Mouse (Mus musculus): ENCODE measurements around the gene Ms4a6b. TPM values are rescaled to one million over a fixed set of nuclear protein-coding genes. Genes with fewer than 3 reads are reported as not detected.
"Not testable (repeated sequence)": the region's sequence is repeated elsewhere in the genome, so short reads cannot be mapped to it uniquely, and the experiment has no call there.

The Ms4a6b gene
- polyA plus RNA-seq, 1 experiment from 2014 or later: 0.59 TPM

DNA sequence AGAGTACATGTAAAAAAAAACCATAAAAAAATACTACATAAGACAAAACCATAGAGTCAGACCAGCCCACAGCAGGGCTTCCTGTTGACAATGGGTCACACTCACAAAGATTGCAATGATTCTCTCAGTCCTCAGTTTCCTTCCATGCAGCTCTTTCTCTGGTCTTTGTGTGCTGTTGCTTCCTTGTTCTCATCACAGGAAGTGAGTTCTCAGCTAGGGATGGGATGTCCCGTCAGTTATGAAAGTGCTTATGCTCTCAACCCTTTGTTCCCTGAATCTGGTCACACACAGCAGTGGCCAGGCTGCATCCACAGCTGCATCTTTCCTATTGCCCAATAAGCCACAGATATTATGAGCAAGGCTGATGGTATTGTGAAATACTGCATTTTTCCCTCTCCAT, 2.9 kb upstream of the Ms4a6b start:
- Histone ChIP-seq H3K9me3 (replicated peaks; ENCODE audit: control insufficient read depth, low read length) (no peaks in the 10 kb centered on the region), H3K9ac (ENCODE audit: low read depth, low read length) (no peak overlapping the region)

DNA sequence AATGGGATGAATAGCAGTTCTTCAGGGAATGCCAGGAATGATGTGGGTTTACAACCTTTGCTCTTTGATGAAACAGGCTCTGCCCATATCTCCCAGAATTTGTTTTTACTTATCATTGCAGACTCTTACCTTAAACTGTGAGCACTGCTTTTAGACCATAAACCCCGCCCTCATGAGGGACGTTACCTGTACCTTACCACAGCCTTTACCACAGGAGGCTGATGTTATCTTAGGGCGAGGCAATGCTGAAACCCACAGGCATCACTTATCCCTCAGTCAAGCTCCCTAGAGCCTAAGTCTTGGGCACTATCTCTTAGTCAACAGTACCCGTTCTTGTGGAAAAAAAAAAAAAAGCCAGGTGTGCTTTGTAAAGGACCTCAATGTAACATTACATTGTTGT, 533 bp downstream of the Ms4a6b start:
- H3K4me3 ChIP-seq (ENCODE audit: low read depth, low read length): no peak overlapping the region
- 51% methylated on average over 4 of the region's 4 CpGs for WGBS (ENCODE audit: insufficient replicate concordance)
- ATAC-seq (replicated peaks; ENCODE audit: insufficient number of reproducible peaks, low FRiP score, low TSS enrichment): no peak
- no peaks in the 10 kb centered on the region for H3K27me3 ChIP-seq (ENCODE audit: control insufficient read depth, insufficient read depth, low read length)
- no peaks in the 10 kb centered on the region for H3K4me1 ChIP-seq (ENCODE audit: control insufficient read depth, insufficient read depth, low read length)
- H3K9me3 ChIP-seq (replicated peaks; ENCODE audit: control insufficient read depth, low read length): no peaks in the 10 kb centered on the region
- no peak overlapping the region for H3K27ac ChIP-seq (ENCODE audit: low read depth, low read length)
- no peaks in the 10 kb centered on the region for H3K36me3 ChIP-seq (ENCODE audit: control insufficient read depth, insufficient read depth, low read length)
- H3K9ac ChIP-seq (ENCODE audit: low read depth, low read length): no peak overlapping the region
- H3K4me2 ChIP-seq: no peak overlapping the region

More for the DNA sequence above, 2.9 kb upstream of the Ms4a6b start:
- Histone ChIP-seq H3K4me1 (ENCODE audit: control insufficient read depth, insufficient read depth, low read length) (no peaks in the 10 kb centered on the region), H3K27ac (ENCODE audit: low read depth, low read length) (no peak overlapping the region), H3K36me3 (ENCODE audit: control insufficient read depth, insufficient read depth, low read length) (no peaks in the 10 kb centered on the region), H3K4me2 (no peak overlapping the region), H3K4me3 (ENCODE audit: low read depth, low read length) (no peak overlapping the region), H3K27me3 (ENCODE audit: control insufficient read depth, insufficient read depth, low read length) (no peaks in the 10 kb centered on the region)
- WGBS (ENCODE audit: insufficient replicate concordance): 38% methylated on average over 1 of the region's 1 CpGs
- ATAC-seq (replicated peaks; ENCODE audit: insufficient number of reproducible peaks, low FRiP score, low TSS enrichment): no peak

DNA sequence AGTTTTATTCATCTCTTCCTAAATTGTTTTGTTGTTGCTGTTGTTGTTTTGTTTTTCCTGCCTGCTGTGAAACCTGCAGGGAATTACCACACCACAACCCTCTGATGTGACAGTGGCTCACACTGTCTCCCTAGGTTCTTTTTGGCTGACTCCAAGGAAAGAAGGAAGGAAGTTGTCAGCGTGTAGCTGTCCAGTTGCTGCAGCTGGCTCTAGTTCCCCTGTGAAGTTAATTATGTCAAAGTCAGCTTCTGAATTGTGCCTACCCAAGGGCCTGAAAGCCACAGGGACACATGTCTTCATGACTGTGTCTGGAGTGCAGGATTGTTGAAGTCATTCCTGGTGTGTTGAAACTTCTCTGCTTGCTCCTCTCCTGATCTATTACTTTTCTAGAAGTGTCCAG, 1.1 kb downstream of the Ms4a6b start:
- not testable (repeated sequence) for ATAC-seq (replicated peaks; ENCODE audit: insufficient number of reproducible peaks, low FRiP score, low TSS enrichment); H3K27me3 ChIP-seq (ENCODE audit: control insufficient read depth, insufficient read depth, low read length); H3K9ac ChIP-seq (ENCODE audit: low read depth, low read length); H3K36me3 ChIP-seq (ENCODE audit: control insufficient read depth, insufficient read depth, low read length); H3K9me3 ChIP-seq (replicated peaks; ENCODE audit: control insufficient read depth, low read length); H3K4me1 ChIP-seq (ENCODE audit: control insufficient read depth, insufficient read depth, low read length); H3K4me2 ChIP-seq; H3K27ac ChIP-seq (ENCODE audit: low read depth, low read length); H3K4me3 ChIP-seq (ENCODE audit: low read depth, low read length)
- 21% methylated on average over 1 of the region's 1 CpGs for whole genome bisulfite sequencing (ENCODE audit: insufficient replicate concordance)

DNA sequence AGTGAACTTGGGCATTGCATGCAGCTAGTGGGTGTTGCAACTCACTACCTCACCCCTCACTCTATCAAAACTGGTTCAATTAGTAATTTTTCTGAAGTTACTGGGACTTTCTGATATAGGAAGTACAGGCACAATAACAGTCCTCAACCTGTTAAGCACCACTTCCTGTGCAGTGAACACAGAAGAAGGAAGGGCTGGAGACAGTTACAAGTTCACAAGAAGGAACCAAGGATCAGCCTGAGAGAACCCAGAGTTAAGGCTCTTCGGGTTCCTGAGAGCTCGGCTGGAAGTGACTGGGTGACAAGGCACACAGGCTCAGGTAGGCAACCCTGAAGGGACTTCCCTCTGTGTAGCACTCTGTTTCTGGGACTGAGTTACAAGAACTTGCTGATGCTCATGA, 2.0 kb downstream of the Ms4a6b start:
- H3K4me2 ChIP-seq; ATAC-seq (replicated peaks; ENCODE audit: insufficient number of reproducible peaks, low FRiP score, low TSS enrichment); H3K4me3 ChIP-seq (ENCODE audit: low read depth, low read length): not testable (repeated sequence)

DNA sequence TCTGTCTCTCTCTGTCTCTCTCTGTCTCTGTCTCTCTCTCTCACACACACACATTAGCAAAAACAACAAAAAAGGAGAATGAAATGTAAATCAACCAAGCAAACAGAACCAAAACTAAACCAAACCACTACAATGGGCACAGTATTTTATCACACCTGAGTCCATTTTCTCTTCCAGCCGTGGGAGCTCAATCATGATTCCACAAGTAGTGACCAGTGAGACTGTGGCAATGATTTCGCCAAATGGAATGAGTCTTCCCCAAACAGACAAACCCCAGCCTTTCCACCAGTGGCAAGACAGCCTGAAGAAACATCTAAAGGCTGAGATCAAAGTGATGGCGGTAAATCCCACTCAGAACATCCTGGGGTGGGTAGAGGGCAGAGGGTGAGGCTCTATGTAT, 3.8 kb downstream of the Ms4a6b start:
- H3K27ac ChIP-seq (ENCODE audit: low read depth, low read length): no peak overlapping the region
- no peaks in the 10 kb centered on the region for H3K9me3 ChIP-seq (replicated peaks; ENCODE audit: control insufficient read depth, low read length)
- no peak for ATAC-seq (replicated peaks; ENCODE audit: insufficient number of reproducible peaks, low FRiP score, low TSS enrichment)
- H3K4me3 ChIP-seq (ENCODE audit: low read depth, low read length): no peak overlapping the region
- H3K36me3 ChIP-seq (ENCODE audit: control insufficient read depth, insufficient read depth, low read length): no peaks in the 10 kb centered on the region
- H3K4me1 ChIP-seq (ENCODE audit: control insufficient read depth, insufficient read depth, low read length): no peaks in the 10 kb centered on the region
- H3K27me3 ChIP-seq (ENCODE audit: control insufficient read depth, insufficient read depth, low read length): no peaks in the 10 kb centered on the region
- H3K9ac ChIP-seq (ENCODE audit: low read depth, low read length): no peak overlapping the region
- 75% methylated on average over 3 of the region's 3 CpGs for WGBS (ENCODE audit: insufficient replicate concordance)
- no peak overlapping the region for H3K4me2 ChIP-seq

More for the DNA sequence above, 2.0 kb downstream of the Ms4a6b start:
- WGBS (ENCODE audit: insufficient replicate concordance): 61% methylated on average over 2 of the region's 2 CpGs
- not testable (repeated sequence) for H3K9me3 ChIP-seq (replicated peaks; ENCODE audit: control insufficient read depth, low read length); H3K27ac ChIP-seq (ENCODE audit: low read depth, low read length); H3K36me3 ChIP-seq (ENCODE audit: control insufficient read depth, insufficient read depth, low read length); H3K9ac ChIP-seq (ENCODE audit: low read depth, low read length); H3K4me1 ChIP-seq (ENCODE audit: control insufficient read depth, insufficient read depth, low read length); H3K27me3 ChIP-seq (ENCODE audit: control insufficient read depth, insufficient read depth, low read length)

DNA sequence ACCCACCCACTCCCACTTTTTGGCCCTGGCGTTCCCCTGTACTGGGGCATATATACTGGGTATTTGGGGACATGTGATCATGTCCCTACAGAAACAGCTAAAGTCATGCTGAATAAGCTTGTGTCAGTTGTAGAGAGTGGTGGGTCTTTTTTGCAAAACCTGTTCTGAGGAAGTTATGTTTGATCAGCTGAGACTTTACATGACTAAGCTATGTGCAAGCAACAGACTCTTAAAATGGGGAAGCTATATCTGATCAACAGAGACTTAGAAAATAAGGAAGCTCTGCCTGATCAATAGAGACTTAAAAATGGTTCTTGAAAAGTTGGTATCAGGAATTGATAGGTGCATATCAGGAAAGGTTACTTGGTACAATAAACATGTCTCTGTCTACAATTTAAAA, 17.1 kb downstream of the Ms4a6b start:
- Histone ChIP-seq H3K4me3 (ENCODE audit: low read depth, low read length) (no peak overlapping the region), H3K27me3 (ENCODE audit: control insufficient read depth, insufficient read depth, low read length) (no peaks in the 10 kb centered on the region), H3K4me2 (no peak overlapping the region), H3K9ac (ENCODE audit: low read depth, low read length) (no peak overlapping the region), H3K27ac (ENCODE audit: low read depth, low read length) (no peak overlapping the region), H3K9me3 (replicated peaks; ENCODE audit: control insufficient read depth, low read length) (no peaks in the 10 kb centered on the region), H3K4me1 (ENCODE audit: control insufficient read depth, insufficient read depth, low read length) (no peaks in the 10 kb centered on the region), H3K36me3 (ENCODE audit: control insufficient read depth, insufficient read depth, low read length) (no peaks in the 10 kb centered on the region)
- WGBS (ENCODE audit: insufficient replicate concordance): 79% methylated on average over 1 of the region's 1 CpGs
- ATAC-seq (replicated peaks; ENCODE audit: insufficient number of reproducible peaks, low FRiP score, low TSS enrichment): no peak

DNA sequence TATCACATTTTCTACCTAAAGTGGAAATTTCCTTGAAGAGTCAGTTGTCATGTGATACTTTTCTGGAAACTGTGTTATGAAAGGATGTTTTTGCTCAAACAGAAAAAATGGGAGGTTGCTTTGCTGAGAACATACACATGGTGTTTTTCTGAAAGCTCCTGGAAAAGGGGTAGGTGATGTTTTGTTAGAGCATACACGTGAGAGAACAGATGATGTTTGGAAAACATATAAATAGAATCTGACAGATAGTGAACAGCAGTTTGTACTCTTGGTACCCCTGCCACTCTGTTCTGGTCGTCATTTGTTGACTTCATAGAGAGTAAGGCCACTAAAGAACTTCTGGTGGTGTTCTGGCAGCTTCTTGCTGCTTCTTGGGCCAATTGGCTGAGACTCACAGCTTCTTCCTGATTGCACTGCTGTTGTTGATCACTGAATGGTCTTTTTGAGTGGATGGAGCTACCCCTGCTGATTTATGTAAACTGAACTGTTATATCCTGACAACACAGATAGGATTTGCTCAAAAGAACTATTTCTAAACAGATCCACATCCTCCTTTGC, 17.7 kb downstream of the Ms4a6b start:
- H3K4me1 ChIP-seq (ENCODE audit: control insufficient read depth, insufficient read depth, low read length): no peaks in the 10 kb centered on the region
- no peaks in the 10 kb centered on the region for H3K27me3 ChIP-seq (ENCODE audit: control insufficient read depth, insufficient read depth, low read length)
- H3K9me3 ChIP-seq (replicated peaks; ENCODE audit: control insufficient read depth, low read length): no peaks in the 10 kb centered on the region
- H3K4me2 ChIP-seq: no peak overlapping the region
- no peak overlapping the region for H3K4me3 ChIP-seq (ENCODE audit: low read depth, low read length)
- no peaks in the 10 kb centered on the region for H3K36me3 ChIP-seq (ENCODE audit: control insufficient read depth, insufficient read depth, low read length)
- WGBS (ENCODE audit: insufficient replicate concordance): 54% methylated on average over 2 of the region's 2 CpGs
- no peak for ATAC-seq (replicated peaks; ENCODE audit: insufficient number of reproducible peaks, low FRiP score, low TSS enrichment)
- H3K9ac ChIP-seq (ENCODE audit: low read depth, low read length): no peak overlapping the region
- no peak overlapping the region for H3K27ac ChIP-seq (ENCODE audit: low read depth, low read length)

GRCm38 (mm10) chr19:11536593-11536992, 20.3 kb downstream of the Ms4a6b start, which contains the start of gene Ms4a4d:
Gene Ms4a4d (plus strand): TSS chr19:11536801.
- no peak within 1 kb of the TSS for H3K4me3 ChIP-seq (ENCODE audit: low read depth, low read length)
- H3K4me2 ChIP-seq: no peak within 1 kb of the TSS
- no peak for ATAC-seq (replicated peaks; ENCODE audit: insufficient number of reproducible peaks, low FRiP score, low TSS enrichment)
- H3K27ac ChIP-seq (ENCODE audit: low read depth, low read length): no peak within 1 kb of the TSS
- H3K4me1 ChIP-seq (ENCODE audit: control insufficient read depth, insufficient read depth, low read length): no peaks in the 10 kb centered on the region
- 10% methylated on average over 7 of the region's 7 CpGs for WGBS (ENCODE audit: insufficient replicate concordance)
- H3K9me3 ChIP-seq (replicated peaks; ENCODE audit: control insufficient read depth, low read length): no peaks in the 10 kb centered on the region
- H3K9ac ChIP-seq (ENCODE audit: low read depth, low read length): no peak within 1 kb of the TSS
- no peaks in the 10 kb centered on the region for H3K36me3 ChIP-seq (ENCODE audit: control insufficient read depth, insufficient read depth, low read length)
- no peaks in the 10 kb centered on the region for H3K27me3 ChIP-seq (ENCODE audit: control insufficient read depth, insufficient read depth, low read length)

DNA sequence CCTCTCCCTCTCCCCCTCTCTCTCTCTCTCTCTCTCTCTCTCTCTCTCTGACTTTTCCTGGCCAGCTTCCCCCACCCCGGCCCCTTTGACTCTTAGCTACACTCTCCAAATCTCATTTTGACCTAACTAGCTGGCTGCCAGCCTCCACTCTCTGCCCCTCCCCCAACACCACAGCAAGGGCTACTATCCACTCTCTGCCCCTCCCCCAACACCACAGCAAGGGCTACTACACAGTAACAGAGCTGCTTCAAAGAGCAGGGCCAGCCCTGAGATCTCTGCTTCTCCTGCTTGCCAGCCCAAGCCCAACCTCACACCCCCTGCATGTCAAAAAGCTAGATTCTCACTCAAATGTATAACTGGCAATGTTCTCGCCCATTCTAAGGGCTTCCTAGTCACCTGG, 21.0 kb downstream of the Ms4a6b start:
- H3K9me3 ChIP-seq (replicated peaks; ENCODE audit: control insufficient read depth, low read length): no peaks in the 10 kb centered on the region
- H3K4me1 ChIP-seq (ENCODE audit: control insufficient read depth, insufficient read depth, low read length): no peaks in the 10 kb centered on the region
- H3K27me3 ChIP-seq (ENCODE audit: control insufficient read depth, insufficient read depth, low read length): no peaks in the 10 kb centered on the region
- no peak overlapping the region for H3K27ac ChIP-seq (ENCODE audit: low read depth, low read length)
- H3K4me3 ChIP-seq (ENCODE audit: low read depth, low read length): no peak overlapping the region
- H3K4me2 ChIP-seq: no peak overlapping the region
- ATAC-seq (replicated peaks; ENCODE audit: insufficient number of reproducible peaks, low FRiP score, low TSS enrichment): no peak
- H3K36me3 ChIP-seq (ENCODE audit: control insufficient read depth, insufficient read depth, low read length): no peaks in the 10 kb centered on the region
- 14% methylated on average over 2 of the region's 2 CpGs for WGBS (ENCODE audit: insufficient replicate concordance)
- no peak overlapping the region for H3K9ac ChIP-seq (ENCODE audit: low read depth, low read length)
